In the genomic region with DNA sequence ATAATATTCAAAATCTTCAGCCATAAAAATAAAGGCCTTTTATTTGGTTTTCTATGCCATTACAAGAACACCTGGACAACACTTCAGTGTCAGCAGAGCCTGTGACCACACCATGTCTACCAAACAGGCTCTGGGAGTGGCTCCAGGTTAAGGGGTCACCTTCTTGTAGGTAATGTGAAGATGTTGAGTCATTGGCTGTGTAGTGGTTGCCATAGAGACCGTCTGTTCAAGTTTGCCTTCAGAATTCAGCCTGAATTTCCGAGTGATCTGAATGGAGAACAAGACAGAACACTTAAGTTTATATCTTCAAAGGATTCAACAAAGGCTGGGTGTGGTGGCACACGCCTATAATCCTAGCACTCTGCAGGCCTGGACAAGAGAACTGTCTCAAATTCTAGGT, we compare ENCODE assay signal across 23 mouse cellular contexts. TPM values are rescaled to one million over a fixed set of nuclear protein-coding genes. Genes with fewer than 3 reads are reported as not detected.
DNase-seq lines count a peak whose midpoint lies in the region; ATAC-seq and TF ChIP-seq lines count a peak whose summit lies in the region.
"Had no signal": no experiment of that assay in that cellular context is flagged by ENCODE, and none has a peak within 500 bp of the region (broad histone marks: within the 10 kb centered on the region; RNA-seq: fewer than 3 reads in every experiment).

No protein-coding gene starts in this region.

- TF ChIP-seq EP300 in lung, postnatal 0 days (IDR thresholded peaks at IDR 0.05): no peak

- no peak overlapping the region for H3K9ac ChIP-seq in limb, embryonic 15.5 days
- no peak overlapping the region for H3K9ac ChIP-seq in lung, postnatal 0 days (replicated peaks; ENCODE audit: low read depth)
- no peak overlapping the region for H3K9ac ChIP-seq in stomach, embryonic 16.5 days (ENCODE audit: low read length)
- H3K9ac ChIP-seq: forebrain, embryonic 13.5 days; liver, embryonic 15.5 days had no signal

- intact Hi-C loops in heart, postnatal 10 days (cut with DNase I): no loop called here

- no peak overlapping the region for H3K4me3 ChIP-seq in limb, embryonic 15.5 days
- H3K4me3 ChIP-seq in limb, embryonic 10.5 days: no peak overlapping the region
- H3K4me3 ChIP-seq in lung, postnatal 0 days (ENCODE audit: low read depth, low read length): no peak overlapping the region
- no peak overlapping the region for H3K4me3 ChIP-seq in stomach, embryonic 16.5 days (replicated peaks; ENCODE audit: low read length)
- H3K4me3 ChIP-seq: forebrain, embryonic 13.5 days; gastrocnemius, adult 2 months; heart, embryonic 10.5 days; liver, embryonic 15.5 days had no signal

- ATAC-seq in limb, embryonic 15.5 days (ENCODE audit: insufficient number of reproducible peaks, low FRiP score, low TSS enrichment, low read depth): peak; percentile 40; the same call in 1 of the 2 replicates
- peak; percentile 93 for ATAC-seq in lung, postnatal 0 days
- peak; percentile 79 for ATAC-seq in stomach, embryonic 16.5 days (ENCODE audit: insufficient read depth, low FRiP score)
- ATAC-seq: CD4-positive, CD25-positive, alpha-beta regulatory T cell, adult 4 months; forebrain, embryonic 13.5 days had no signal

- TF ChIP-seq CTCF in lung, postnatal 0 days (IDR thresholded peaks at IDR 0.05): no peak

- H3K4me2 ChIP-seq in limb, embryonic 15.5 days: no peak overlapping the region
- H3K4me2 ChIP-seq in lung, postnatal 0 days (replicated peaks; ENCODE audit: low read depth, low read length): no peak overlapping the region
- no peak overlapping the region for H3K4me2 ChIP-seq in stomach, embryonic 16.5 days (ENCODE audit: low read depth, low read length)
- H3K4me2 ChIP-seq: forebrain, embryonic 13.5 days; liver, embryonic 15.5 days; midbrain, embryonic 11.5 days had no signal

- 71% methylated on average over 3 of the region's 3 CpGs for WGBS in limb, embryonic 15.5 days
- WGBS in limb, embryonic 10.5 days: 82% methylated on average over 3 of the region's 3 CpGs
- WGBS in lung, postnatal 0 days: 48% methylated on average over 3 of the region's 3 CpGs
- WGBS in stomach, embryonic 16.5 days: 67% methylated on average over 3 of the region's 3 CpGs

- H3K4me1 ChIP-seq in limb, embryonic 15.5 days: no peaks in the 10 kb centered on the region
- H3K4me1 ChIP-seq in limb, embryonic 10.5 days: no peaks in the 10 kb centered on the region
- H3K4me1 ChIP-seq in lung, postnatal 0 days (ENCODE audit: insufficient read depth, low read depth, low read length): peaks cover 7% of the 10 kb centered on the region
- 0 out of 2 replicates have a peak, but pooled peaks cover 3% of the 10 kb centered on the region for H3K4me1 ChIP-seq in stomach, embryonic 16.5 days (ENCODE audit: control insufficient read depth, insufficient read depth, low read length)
- H3K4me1 ChIP-seq: forebrain, embryonic 13.5 days; heart, embryonic 10.5 days; liver, embryonic 15.5 days had no signal

- H3K9me3 ChIP-seq in limb, embryonic 15.5 days: no peaks in the 10 kb centered on the region
- no peaks in the 10 kb centered on the region for H3K9me3 ChIP-seq in limb, embryonic 10.5 days (replicated peaks)
- H3K9me3 ChIP-seq in lung, postnatal 0 days (ENCODE audit: low read length): no peaks in the 10 kb centered on the region
- no peaks in the 10 kb centered on the region for H3K9me3 ChIP-seq in stomach, embryonic 16.5 days (replicated peaks; ENCODE audit: control insufficient read depth, low read length)
- H3K9me3 ChIP-seq: forebrain, embryonic 13.5 days; G1E; heart, embryonic 10.5 days; liver, embryonic 15.5 days had no signal

- no peaks in the 10 kb centered on the region for H3K27me3 ChIP-seq in limb, embryonic 15.5 days
- H3K27me3 ChIP-seq in limb, embryonic 10.5 days (ENCODE audit: low read depth, poor library complexity, severe bottlenecking): no peaks in the 10 kb centered on the region
- H3K27me3 ChIP-seq in lung, postnatal 0 days (replicated peaks; ENCODE audit: insufficient read depth, low read length): no peaks in the 10 kb centered on the region
- no peaks in the 10 kb centered on the region for H3K27me3 ChIP-seq in stomach, embryonic 16.5 days (ENCODE audit: control insufficient read depth, insufficient read depth, low read length)
- H3K27me3 ChIP-seq: forebrain, embryonic 13.5 days; liver, embryonic 15.5 days had no signal

- no peak for DNase-seq in limb, embryonic 10.5 days (ENCODE audit: low spot score)
- DNase-seq in R1 (ENCODE audit: low read depth, low spot score) (peak; percentile 72), MN1 (ENCODE audit: low spot score) (no peak)
- DNase-seq in lung, postnatal 0 days (ENCODE audit: low spot score): peak; percentile 87
- DNase-seq in heart, postnatal 10 days: no peak
- DNase-seq: adrenal gland, postnatal 25 days; cerebellum, adult 11 months; cerebellum, postnatal 10 days; gastrocnemius, adult 2 months; kidney, adult 2 months; layer of hippocampus, adult 9-11 months; liver; right cerebral cortex, adult 18-20 months; right cerebral cortex, postnatal 4 days had no signal

- no peak overlapping the region for H3K27ac ChIP-seq in limb, embryonic 15.5 days
- H3K27ac ChIP-seq in limb, embryonic 10.5 days: no peak overlapping the region
- no peak overlapping the region; the same call in 1 of the 2 replicates for H3K27ac ChIP-seq in lung, postnatal 0 days (ENCODE audit: low read length)
- H3K27ac ChIP-seq in stomach, embryonic 16.5 days (ENCODE audit: low read length): no peak overlapping the region
- H3K27ac ChIP-seq: forebrain, embryonic 13.5 days; gastrocnemius, adult 2 months; heart, embryonic 10.5 days; kidney, postnatal 0 days; liver, embryonic 15.5 days had no signal

- peaks cover 33% of the 10 kb centered on the region for H3K36me3 ChIP-seq in limb, embryonic 15.5 days
- H3K36me3 ChIP-seq in limb, embryonic 10.5 days: peaks cover 36% of the 10 kb centered on the region
- no peaks in the 10 kb centered on the region for H3K36me3 ChIP-seq in lung, postnatal 0 days (ENCODE audit: insufficient read depth, low read length)
- H3K36me3 ChIP-seq in stomach, embryonic 16.5 days (ENCODE audit: control insufficient read depth, insufficient read depth, low read length): no peaks in the 10 kb centered on the region
- H3K36me3 ChIP-seq: liver, embryonic 15.5 days had no signal

RNA-seq across cellular contexts. Expression of a gene that starts 19.9 kb away (rescaled TPM):
- 40.5 and 48.4 TPM in 2 replicates for polyA plus RNA-seq in limb, embryonic 15.5 days (2015; fragmentation: Nextera tagmentation; extraction: Ambion mirVana)
- polyA plus RNA-seq in limb, embryonic 10.5 days (2016; fragmentation: Nextera tagmentation; extraction: Ambion mirVana): 34.9 and 37.4 TPM in 2 replicates
- 30.9 and 31.2 TPM in 2 replicates for polyA plus RNA-seq in lung, postnatal 0 days (2015; fragmentation: Nextera tagmentation; extraction: Ambion mirVana)
- 64.5 and 66.8 TPM in 2 replicates for polyA plus RNA-seq in stomach, embryonic 16.5 days (2015; fragmentation: Nextera tagmentation; extraction: Ambion mirVana)
- total RNA-seq in heart, postnatal 10 days (2021): 10 to 100 TPM; 10.2 to 10.4 TPM
- total RNA-seq: G1E had no signal
- polyA plus RNA-seq: CD4-positive, CD25-positive, alpha-beta regulatory T cell, adult 4 months; G1E had no signal

RNA-seq across cellular contexts. Expression of a gene that starts 45.9 kb away (rescaled TPM):
- polyA plus RNA-seq in limb, embryonic 15.5 days (2015; fragmentation: Nextera tagmentation; extraction: Ambion mirVana): 74.5 and 74.9 TPM in 2 replicates
- 91.8 and 95.8 TPM in 2 replicates for polyA plus RNA-seq in limb, embryonic 10.5 days (2016; fragmentation: Nextera tagmentation; extraction: Ambion mirVana)
- polyA plus RNA-seq in lung, postnatal 0 days (2015; fragmentation: Nextera tagmentation; extraction: Ambion mirVana): 54.2 and 66.1 TPM in 2 replicates
- 68.8 and 71.5 TPM in 2 replicates for polyA plus RNA-seq in stomach, embryonic 16.5 days (2015; fragmentation: Nextera tagmentation; extraction: Ambion mirVana)
- 10 to 100 TPM; 46.6 to 55.0 TPM for total RNA-seq in heart, postnatal 10 days (2021)

RNA-seq across cellular contexts. Expression of a gene that starts 46.9 kb away (rescaled TPM):
- polyA plus RNA-seq in limb, embryonic 15.5 days (2015; fragmentation: Nextera tagmentation; extraction: Ambion mirVana): 176 and 200 TPM in 2 replicates
- polyA plus RNA-seq in limb, embryonic 10.5 days (2016; fragmentation: Nextera tagmentation; extraction: Ambion mirVana): 153 and 185 TPM in 2 replicates
- 140 and 148 TPM in 2 replicates for polyA plus RNA-seq in lung, postnatal 0 days (2015; fragmentation: Nextera tagmentation; extraction: Ambion mirVana)
- polyA plus RNA-seq in stomach, embryonic 16.5 days (2015; fragmentation: Nextera tagmentation; extraction: Ambion mirVana): 135 and 142 TPM in 2 replicates
- 100 to 1,000 TPM; 135 to 138 TPM for total RNA-seq in heart, postnatal 10 days (2021)

RNA-seq across cellular contexts. Expression of a gene that starts 49.3 kb away (rescaled TPM):
- 51.4 and 55.1 TPM in 2 replicates for polyA plus RNA-seq in limb, embryonic 15.5 days (2015; fragmentation: Nextera tagmentation; extraction: Ambion mirVana)
- polyA plus RNA-seq in limb, embryonic 10.5 days (2016; fragmentation: Nextera tagmentation; extraction: Ambion mirVana): 54.8 and 56.3 TPM in 2 replicates
- 34.4 and 37.6 TPM in 2 replicates for polyA plus RNA-seq in lung, postnatal 0 days (2015; fragmentation: Nextera tagmentation; extraction: Ambion mirVana)
- 42.7 and 51.6 TPM in 2 replicates for polyA plus RNA-seq in stomach, embryonic 16.5 days (2015; fragmentation: Nextera tagmentation; extraction: Ambion mirVana)
- 10 to 100 TPM; 65.3 to 74.0 TPM for total RNA-seq in heart, postnatal 10 days (2021)

Comparison
In these comparisons a context has a peak if more than half of its experiments do, and no peak if none do; other contexts are left out.
1. ATAC-seq: peak in every context shown above with its lines; median percentile 93 in lung, postnatal 0 days; 79 in stomach, embryonic 16.5 days; 40 in limb, embryonic 15.5 days.
2. DNase-seq: peak in R1 (single experiment) and lung, postnatal 0 days (single experiment); none in limb, embryonic 10.5 days (single experiment), MN1 (single experiment) and heart, postnatal 10 days (0 of 2).